Mouse (Mus musculus) kidney, embryonic 14.5 days (tissue): ENCODE data around the gene Map3k11. TPM values are rescaled to one million over a fixed set of nuclear protein-coding genes. Genes with fewer than 3 reads are reported as not detected.

Source experiments
- ATAC-seq: fragments of 200-750 bp; cut with Nextera tagmentation; 2 replicates; pipeline ENCODE4 v1.8.0; 2017; ENCODE audit warnings: moderate number of reproducible peaks, mild to moderate bottlenecking, moderate TSS enrichment, moderate library complexity; ENCODE audit not compliant: low FRiP score, low TSS enrichment
- H3K27ac ChIP-seq: fragments of 300-500 bp; sonication (generic); 2 replicates; pipeline ENCODE4 v1.5.1; 2014; ENCODE audit warnings: low read depth, mild to moderate bottlenecking, low read length, moderate library complexity, mixed read lengths
- H3K27me3 ChIP-seq: fragments of 300-500 bp; sonication (generic); 2 replicates; pipeline ENCODE4 v1.6.1; 2014; ENCODE audit warnings: mild to moderate bottlenecking, low read length; ENCODE audit not compliant: control insufficient read depth, insufficient read depth
- H3K36me3 ChIP-seq: fragments of 300-500 bp; sonication (generic); 2 replicates; pipeline ENCODE4 v1.6.1; 2014; ENCODE audit warnings: low read length, mixed read lengths; ENCODE audit not compliant: control insufficient read depth, insufficient read depth
- H3K4me1 ChIP-seq: fragments of 300-500 bp; sonication (generic); 2 replicates; pipeline ENCODE4 v1.6.1; 2014; ENCODE audit warnings: low read length, mixed read lengths; ENCODE audit not compliant: control insufficient read depth, insufficient read depth
- H3K4me2 ChIP-seq: fragments of 300-500 bp; sonication (generic); replicated peaks from 2 replicates; pipeline ENCODE4 v1.6.1; 2014; ENCODE audit warnings: low read depth, mild to moderate bottlenecking, low read length
- H3K4me3 ChIP-seq: fragments of 300-500 bp; sonication (generic); 2 replicates; pipeline ENCODE4 v1.5.1; 2014; ENCODE audit warnings: mild to moderate bottlenecking, low read length
- H3K9ac ChIP-seq: fragments of 300-500 bp; sonication (generic); 2 replicates; pipeline ENCODE4 v1.6.1; 2014; ENCODE audit warnings: low read depth, mild to moderate bottlenecking, low read length, moderate library complexity
- H3K9me3 ChIP-seq: fragments of 300-500 bp; sonication (generic); 2 replicates; pipeline ENCODE4 v1.6.1; 2016; ENCODE audit warnings: low read length; ENCODE audit not compliant: control insufficient read depth
- WGBS: fragments of 180-500 bp; shearing (Covaris S2); extraction: QIAGEN DNeasy Blood & Tissue Kit; methylation state at CpG from one replicate; pipeline ENCODE4 v1.1.7; 2014; 5-methylcytosine and 5-hydroxymethylcytosine counted together
- polyA plus RNA-seq: library from polyadenylated mRNA; unstranded; fragments of >200 nt; fragmentation: Nextera tagmentation; extraction: Ambion mirVana; gene quantifications from 2 replicates; pipeline ENCODE4 v1.2.1, GENCODE M21; 2014

The Map3k11 gene
- polyA plus RNA-seq, 1 experiment from 2014 or later, result 33.6 TPM

GRCm38 (mm10) chr19:5692913-5693396 is 4.4 kb downstream of the Map3k11 start:
- WGBS, result 73% methylated on average over 10 of the region's 10 CpGs
- H3K4me1 ChIP-seq, result peaks cover 37% of the 10 kb centered on the region
- ATAC-seq, result no peak

GRCm38 (mm10) chr19:5693801-5694200 is 5.3 kb downstream of the Map3k11 start:
- 86% methylated on average over 6 of the region's 6 CpGs for WGBS
- Histone ChIP-seq H3K4me3 (no peak overlapping the region), H3K27ac (no peak overlapping the region), H3K9me3 (no peaks in the 10 kb centered on the region), H3K36me3 (peaks cover 72% of the 10 kb centered on the region), H3K9ac (no peak overlapping the region), H3K4me2 (0 out of 2 replicates have a peak overlapping the region, but pooled peaks have one; percentile 1), H3K4me1 (peaks cover 36% of the 10 kb centered on the region), H3K27me3 (no peaks in the 10 kb centered on the region)
- no peak for ATAC-seq

More at GRCm38 (mm10) chr19:5692913-5693396, 4.4 kb downstream of the Map3k11 start:
- H3K4me3 ChIP-seq, result peak overlapping the region; percentile 96
- H3K27ac ChIP-seq, result peak overlapping the region; percentile 76
- no peaks in the 10 kb centered on the region for H3K27me3 ChIP-seq
- peaks cover 63% of the 10 kb centered on the region for H3K36me3 ChIP-seq
- H3K9ac ChIP-seq, result peak overlapping the region; percentile 87
- H3K9me3 ChIP-seq, result no peaks in the 10 kb centered on the region
- H3K4me2 ChIP-seq, result peak overlapping the region; percentile 95

GRCm38 (mm10) chr19:5695849-5696462 is 7.4 kb downstream of the Map3k11 start:
- H3K9ac ChIP-seq, result peak overlapping the region; percentile 18; the same call in 1 of the 2 replicates
- peak overlapping the region; percentile 17; the same call in 1 of the 2 replicates for H3K4me2 ChIP-seq
- no peaks in the 10 kb centered on the region for H3K27me3 ChIP-seq
- H3K4me3 ChIP-seq, result no peak overlapping the region
- peaks cover 27% of the 10 kb centered on the region for H3K4me1 ChIP-seq
- H3K9me3 ChIP-seq, result no peaks in the 10 kb centered on the region
- 19% methylated on average over 41 of the region's 41 CpGs for WGBS
- peaks cover 89% of the 10 kb centered on the region for H3K36me3 ChIP-seq
- peak; percentile 64 for ATAC-seq
- H3K27ac ChIP-seq, result no peak overlapping the region

- H3K27ac ChIP-seq, result peak within 1 kb of the TSS; percentile 55; the same call in 1 of the 2 replicates
- no peak within 1 kb of the TSS for H3K4me3 ChIP-seq
- H3K36me3 ChIP-seq, result peaks cover 60% of the 10 kb centered on the region
- no peak within 1 kb of the TSS; the same call in 1 of the 2 replicates for H3K9ac ChIP-seq
- H3K9me3 ChIP-seq, result no peaks in the 10 kb centered on the region
- H3K27me3 ChIP-seq, result no peaks in the 10 kb centered on the region
- no peak for ATAC-seq
- 73% methylated on average over 17 of the region's 17 CpGs for WGBS
- H3K4me1 ChIP-seq, result 0 out of 2 replicates have a peak, but pooled peaks cover 9% of the 10 kb centered on the region
- H3K4me2 ChIP-seq, result no peak within 1 kb of the TSS
Observed at GRCm38 (mm10) chr19:5704163-5704800, 15.7 kb downstream of the Map3k11 start, which contains the start of gene Kcnk7. Gene Kcnk7, plus strand, starts transcription at chr19:5704367.

- 49% methylated on average over 10 of the region's 10 CpGs for WGBS
- ATAC-seq, result peak; percentile 64; the same call in 1 of the 2 replicates
- Histone ChIP-seq H3K27me3 (no peaks in the 10 kb centered on the region), H3K9me3 (no peaks in the 10 kb centered on the region), H3K4me2 (no peak overlapping the region), H3K27ac (peak overlapping the region; percentile 55; the same call in 1 of the 2 replicates), H3K9ac (no peak overlapping the region; the same call in 1 of the 2 replicates), H3K36me3 (peaks cover 55% of the 10 kb centered on the region), H3K4me3 (no peak overlapping the region), H3K4me1 (0 out of 2 replicates have a peak, but pooled peaks cover 9% of the 10 kb centered on the region)
Observed at GRCm38 (mm10) chr19:5704801-5705571, 16.4 kb downstream of the Map3k11 start.

GRCm38 (mm10) chr19:5710068-5710467 is 21.5 kb downstream of the Map3k11 start:
- peaks cover 11% of the 10 kb centered on the region; the same call in 1 of the 2 replicates for H3K4me1 ChIP-seq
- H3K4me3 ChIP-seq, result no peak overlapping the region
- no peak overlapping the region for H3K9ac ChIP-seq
- peaks cover 35% of the 10 kb centered on the region for H3K36me3 ChIP-seq
- 91% methylated on average over 6 of the region's 6 CpGs for WGBS
- ATAC-seq, result no peak
- no peak overlapping the region for H3K4me2 ChIP-seq
- no peaks in the 10 kb centered on the region for H3K9me3 ChIP-seq
- no peaks in the 10 kb centered on the region for H3K27me3 ChIP-seq
- H3K27ac ChIP-seq, result no peak overlapping the region

- Histone ChIP-seq H3K9me3 (no peaks in the 10 kb centered on the region), H3K27me3 (no peaks in the 10 kb centered on the region), H3K27ac (no peak overlapping the region), H3K4me3 (no peak overlapping the region), H3K4me2 (no peak overlapping the region), H3K9ac (no peak overlapping the region), H3K4me1 (peaks cover 6% of the 10 kb centered on the region; the same call in 1 of the 2 replicates), H3K36me3 (peaks cover 35% of the 10 kb centered on the region)
- WGBS, result 83% methylated on average over 8 of the region's 8 CpGs
- no peak for ATAC-seq
Observed at GRCm38 (mm10) chr19:5710581-5710980, 22.0 kb downstream of the Map3k11 start.

- H3K27ac ChIP-seq, result no peak overlapping the region
- WGBS, result 17% methylated on average over 3 of the region's 3 CpGs
- H3K9ac ChIP-seq, result no peak overlapping the region
- H3K36me3 ChIP-seq, result peaks cover 35% of the 10 kb centered on the region
- H3K4me1 ChIP-seq, result peaks cover 6% of the 10 kb centered on the region; the same call in 1 of the 2 replicates
- H3K9me3 ChIP-seq, result no peaks in the 10 kb centered on the region
- no peak overlapping the region for H3K4me2 ChIP-seq
- H3K27me3 ChIP-seq, result no peaks in the 10 kb centered on the region
- ATAC-seq, result no peak
- H3K4me3 ChIP-seq, result no peak overlapping the region
Observed at GRCm38 (mm10) chr19:5711218-5711617, 22.7 kb downstream of the Map3k11 start.
